Mouse (Mus musculus): Measurements from ENCODE around the gene Mrps34.
"Not testable (repeated sequence)": the region's sequence is repeated elsewhere in the genome, so short reads cannot be mapped to it uniquely, and the experiment has no call there.

The Mrps34 gene

GRCm38 (mm10) chr17:24900014-24900413 is 5.1 kb downstream of the Mrps34 start:
- DNase-seq: peak; percentile 27

- no peak for DNase-seq
Measured at GRCm38 (mm10) chr17:24902124-24902523, 7.2 kb downstream of the Mrps34 start.

- DNase-seq: peak; percentile 29
Measured at GRCm38 (mm10) chr17:24902671-24903474, 8.0 kb downstream of the Mrps34 start.

- DNase-seq: no peak
Measured at GRCm38 (mm10) chr17:24903767-24904166, 8.9 kb downstream of the Mrps34 start.

GRCm38 (mm10) chr17:24907591-24907990 is 12.7 kb downstream of the Mrps34 start:
- no peak for DNase-seq

- DNase-seq: no peak
Measured at GRCm38 (mm10) chr17:24913984-24914383, 19.1 kb downstream of the Mrps34 start.

GRCm38 (mm10) chr17:24923246-24923645 is 28.3 kb downstream of the Mrps34 start:
- no peak for DNase-seq

GRCm38 (mm10) chr17:24929506-24929905 is 34.6 kb downstream of the Mrps34 start:
- DNase-seq: no peak

GRCm38 (mm10) chr17:24932431-24932830 is 37.5 kb downstream of the Mrps34 start:
- DNase-seq: no peak

- no peak for DNase-seq
Measured at GRCm38 (mm10) chr17:24933163-24933562, 38.2 kb downstream of the Mrps34 start.

- DNase-seq: no peak
Measured at GRCm38 (mm10) chr17:24934926-24935325, 40.0 kb downstream of the Mrps34 start.

GRCm38 (mm10) chr17:24935666-24936065 is 40.8 kb downstream of the Mrps34 start:
- no peak for DNase-seq

- DNase-seq: peak; percentile 94
Measured at GRCm38 (mm10) chr17:24936259-24937237, 41.6 kb downstream of the Mrps34 start, which contains the start of gene Mapk8ip3. Gene Mapk8ip3 (minus strand): TSS chr17:24936977.

- DNase-seq: no peak
Measured at GRCm38 (mm10) chr17:24937266-24937665, 42.4 kb downstream of the Mrps34 start.

GRCm38 (mm10) chr17:24942453-24942852 is 47.5 kb downstream of the Mrps34 start:
- DNase-seq: peak; percentile 20

GRCm38 (mm10) chr17:24943036-24943435 is 48.1 kb downstream of the Mrps34 start:
- DNase-seq: no peak

GRCm38 (mm10) chr17:24943589-24943988 is 48.7 kb downstream of the Mrps34 start:
- DNase-seq: not testable (repeated sequence)
